Mouse (Mus musculus) left cerebral cortex, adult 9 months (tissue): ENCODE data around the gene Iqsec1.

Source experiments
- DNase-seq, 2 experiments: peaks; one replicate each; pipeline ENCODE4 v3.0.0; 2022; ENCODE audit warnings: low spot score in 2 of 2

The Iqsec1 gene

DNA sequence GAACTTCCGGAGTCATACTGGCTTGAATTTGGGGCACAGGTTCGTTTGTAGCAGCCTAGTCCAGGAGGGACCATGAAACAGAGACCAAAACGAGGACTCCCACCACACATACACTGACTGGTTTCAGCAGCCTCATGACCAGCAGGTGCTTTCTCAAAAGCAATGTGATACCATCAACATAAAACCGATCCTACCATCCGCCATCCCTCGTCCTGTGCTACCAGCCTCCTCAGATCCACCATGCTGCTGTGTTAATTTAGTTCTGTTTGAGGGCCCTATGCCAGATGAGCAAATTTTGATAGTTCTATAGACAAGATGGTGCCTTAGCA is 232.9 kb downstream of the Iqsec1 start:
- DNase-seq = no peak

- DNase-seq = no peak
Measured at GRCm38 (mm10) chr6:90754927-90755612, 233.4 kb downstream of the Iqsec1 start.

GRCm38 (mm10) chr6:90754093-90754492 is 234.4 kb downstream of the Iqsec1 start:
- DNase-seq = no peak

GRCm38 (mm10) chr6:90753656-90754055 is 234.8 kb downstream of the Iqsec1 start:
- DNase-seq = no peak

DNA sequence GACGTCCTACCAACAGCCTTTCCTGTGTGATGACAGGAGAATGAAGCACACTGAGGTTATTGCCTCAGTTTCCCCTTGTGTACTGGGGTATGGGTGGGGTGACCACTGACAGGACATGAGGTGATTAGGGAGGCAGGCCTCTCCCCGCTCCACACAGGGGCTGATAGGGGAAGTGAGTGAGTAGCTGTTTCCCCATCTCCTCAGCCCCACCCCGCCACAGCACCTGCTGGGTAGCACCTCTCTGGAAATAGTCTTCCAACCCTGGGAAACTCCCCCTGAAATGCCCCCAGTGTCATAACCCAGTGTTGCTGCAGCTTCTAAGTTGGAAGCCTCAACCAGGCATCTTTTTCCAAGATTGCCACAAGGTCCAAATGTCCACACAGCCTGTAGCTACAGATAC is 236.9 kb downstream of the Iqsec1 start:
- DNase-seq = no peak

DNA sequence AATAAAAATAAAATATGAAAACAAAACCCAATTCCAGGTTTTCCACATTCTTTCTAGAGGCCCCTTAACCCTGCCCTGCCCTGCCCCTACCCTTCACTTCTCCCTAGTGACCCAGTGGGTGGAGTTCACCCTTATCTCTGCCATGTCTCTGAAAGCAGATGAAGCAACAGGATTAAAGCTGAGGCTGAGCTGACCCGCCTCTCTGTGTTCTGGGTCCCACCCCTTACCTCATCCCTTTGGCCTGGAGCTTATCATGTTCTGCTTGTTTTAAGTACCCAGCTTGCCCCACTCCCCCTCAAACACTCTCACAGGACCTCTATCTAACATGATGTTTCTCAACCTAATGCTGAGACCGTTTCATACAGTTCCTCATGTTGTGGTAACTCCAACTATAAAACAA is 238.4 kb downstream of the Iqsec1 start:
- DNase-seq = no peak

- DNase-seq = no peak
Measured at GRCm38 (mm10) chr6:90749414-90749937, 239.0 kb downstream of the Iqsec1 start.

DNA sequence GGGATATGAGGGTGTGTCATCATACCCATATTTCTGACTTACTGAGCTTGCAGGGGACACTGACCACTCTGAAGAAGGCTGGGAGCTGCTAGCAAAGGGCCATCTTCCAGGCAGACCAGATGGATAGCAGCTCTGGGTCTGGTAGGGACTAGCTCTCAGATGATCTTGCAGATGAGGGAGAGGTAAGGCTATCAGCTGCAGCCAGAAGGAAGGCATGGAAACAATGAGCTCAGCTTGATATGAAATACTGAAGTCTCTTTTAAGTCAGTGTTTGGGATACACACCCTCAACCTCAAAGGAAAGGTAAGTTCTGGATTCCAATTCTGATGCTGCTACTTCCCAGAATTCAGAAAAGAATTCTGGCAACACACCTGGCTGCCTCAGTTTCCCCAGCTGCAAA is 239.5 kb downstream of the Iqsec1 start:
- DNase-seq = no peak

DNA sequence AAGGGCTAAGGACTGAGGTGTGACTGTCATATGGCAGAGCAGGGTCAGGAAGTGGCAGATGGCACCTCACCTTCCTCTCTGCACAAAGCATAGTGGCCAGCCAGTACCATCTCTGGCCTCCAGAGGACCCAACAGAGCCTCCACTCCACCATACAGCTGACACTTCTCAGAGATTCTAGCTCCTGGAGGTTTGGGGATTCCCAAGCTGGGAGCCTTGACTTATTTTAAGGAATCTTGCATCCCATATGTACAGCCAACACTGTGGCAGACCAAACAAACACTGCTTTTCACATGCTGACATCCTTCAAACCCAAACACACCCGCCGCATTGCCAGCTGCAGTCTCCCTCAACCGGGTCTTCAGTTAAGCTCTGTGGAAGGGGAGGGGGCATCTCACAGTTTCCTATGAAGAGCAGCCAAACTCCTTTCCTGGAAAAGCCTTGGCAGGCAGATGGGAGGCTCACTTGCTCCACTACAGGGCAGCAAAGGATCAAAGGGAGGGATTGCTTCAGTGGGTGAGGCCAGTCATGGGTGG is 242.1 kb downstream of the Iqsec1 start:
- no peak for DNase-seq

DNA sequence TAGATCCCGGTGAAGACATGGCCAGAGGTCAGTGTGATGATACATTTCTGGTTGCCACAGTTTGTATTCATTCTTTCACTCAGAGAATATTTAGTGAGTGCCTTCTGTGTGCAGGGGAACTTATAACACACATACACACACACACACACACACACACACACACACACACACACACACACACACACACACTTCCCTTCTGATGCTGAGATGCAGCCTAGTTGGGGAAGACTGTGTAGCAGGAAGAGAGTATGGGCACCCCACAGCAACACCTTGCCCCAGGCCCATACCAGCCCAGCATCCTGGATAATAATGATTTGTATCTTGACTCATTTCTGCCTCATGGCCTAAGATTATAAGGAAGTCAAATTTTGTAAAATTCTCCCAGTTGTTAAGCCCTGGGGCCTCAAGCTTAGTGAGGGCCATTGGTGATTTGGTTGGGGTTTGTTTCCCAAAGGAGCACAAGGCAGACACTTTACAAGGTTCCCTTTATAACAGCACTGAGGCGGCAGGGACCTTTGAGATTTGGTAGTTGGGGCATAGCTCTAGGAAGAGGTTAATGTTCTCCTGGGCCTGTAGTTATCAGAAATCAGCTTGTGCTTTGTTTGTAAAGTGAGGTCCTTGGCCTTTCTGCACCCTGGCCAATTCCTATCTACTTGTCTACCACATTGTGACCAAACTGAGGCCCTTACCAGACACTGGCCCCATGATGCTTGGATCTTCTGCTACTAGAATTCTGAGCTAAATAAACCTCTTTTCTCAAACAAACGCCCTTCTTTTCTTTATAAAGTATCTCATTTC is 242.9 kb downstream of the Iqsec1 start:
- DNase-seq = no peak

- DNase-seq = no peak
Measured at GRCm38 (mm10) chr6:90742453-90742852, 246.0 kb downstream of the Iqsec1 start.

- no peak for DNase-seq
Measured at GRCm38 (mm10) chr6:90741717-90742116, 246.8 kb downstream of the Iqsec1 start.

GRCm38 (mm10) chr6:90741056-90741420 is 247.4 kb downstream of the Iqsec1 start:
- no peak for DNase-seq

GRCm38 (mm10) chr6:90740348-90741055 is 248.0 kb downstream of the Iqsec1 start:
- no peak for DNase-seq

- DNase-seq = peak; percentile 50 to 88
Measured at GRCm38 (mm10) chr6:90737376-90737775, 251.1 kb downstream of the Iqsec1 start.

DNA sequence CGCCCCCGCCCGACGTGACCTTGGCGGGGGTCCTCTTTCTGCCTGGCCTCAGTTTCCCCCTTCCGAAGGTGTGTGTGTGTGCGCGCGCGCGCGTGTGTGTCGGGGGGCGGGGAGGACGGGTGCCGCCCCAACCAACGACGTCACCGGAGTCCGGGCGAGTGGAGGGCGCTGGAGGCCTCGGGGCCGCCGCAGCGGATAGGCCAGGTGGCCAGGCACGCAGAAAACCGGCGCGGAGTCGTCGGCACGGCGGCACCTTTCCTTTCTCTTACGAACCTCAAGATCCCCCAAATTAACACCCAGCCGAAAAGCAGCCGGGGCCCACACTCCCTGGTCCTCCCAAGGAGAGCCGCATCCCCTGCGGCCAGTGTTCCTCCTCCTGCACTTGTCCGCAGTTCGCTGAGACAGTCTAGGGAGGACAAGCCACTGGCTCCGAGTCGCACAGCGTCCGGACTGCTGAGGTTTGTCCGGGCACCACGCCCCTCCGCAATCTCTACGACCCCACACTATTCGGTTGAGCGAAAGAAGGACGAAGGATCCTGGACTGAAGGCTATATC is 251.7 kb downstream of the Iqsec1 start:
- peak in 1 of 2 experiments; percentile 35 for DNase-seq

DNA sequence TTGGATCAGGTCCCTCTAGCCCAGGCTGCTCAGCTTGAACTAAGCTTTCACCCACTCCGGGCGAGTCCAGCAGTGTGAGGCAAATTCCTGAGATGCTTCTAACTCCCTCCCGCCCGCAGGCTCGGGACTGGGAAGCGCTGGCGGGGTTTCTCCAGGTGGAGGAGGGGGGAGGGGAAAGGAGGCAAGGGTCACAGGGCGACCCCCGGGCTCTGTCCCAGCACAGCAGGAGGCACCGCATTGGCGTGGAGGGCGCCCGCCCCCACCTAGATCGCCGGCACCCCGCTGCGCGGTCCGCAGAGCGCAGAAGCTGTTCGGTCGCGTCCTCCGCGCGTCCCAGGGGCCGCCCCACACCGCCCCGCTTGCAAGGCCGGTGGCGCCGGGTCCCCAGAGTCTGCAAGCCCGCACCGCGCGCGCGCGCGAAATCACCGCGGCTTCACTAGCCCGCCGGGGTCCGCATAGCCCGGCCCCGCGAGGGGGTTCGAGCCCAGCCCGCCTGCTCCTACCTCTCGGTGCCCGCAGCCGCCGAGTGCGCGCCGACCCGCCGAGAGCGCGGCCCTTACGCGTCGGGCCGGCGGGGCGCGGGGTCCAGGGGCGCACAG is 252.3 kb downstream of the Iqsec1 start:
- DNase-seq = peak in 1 of 2 experiments; percentile 20

DNA sequence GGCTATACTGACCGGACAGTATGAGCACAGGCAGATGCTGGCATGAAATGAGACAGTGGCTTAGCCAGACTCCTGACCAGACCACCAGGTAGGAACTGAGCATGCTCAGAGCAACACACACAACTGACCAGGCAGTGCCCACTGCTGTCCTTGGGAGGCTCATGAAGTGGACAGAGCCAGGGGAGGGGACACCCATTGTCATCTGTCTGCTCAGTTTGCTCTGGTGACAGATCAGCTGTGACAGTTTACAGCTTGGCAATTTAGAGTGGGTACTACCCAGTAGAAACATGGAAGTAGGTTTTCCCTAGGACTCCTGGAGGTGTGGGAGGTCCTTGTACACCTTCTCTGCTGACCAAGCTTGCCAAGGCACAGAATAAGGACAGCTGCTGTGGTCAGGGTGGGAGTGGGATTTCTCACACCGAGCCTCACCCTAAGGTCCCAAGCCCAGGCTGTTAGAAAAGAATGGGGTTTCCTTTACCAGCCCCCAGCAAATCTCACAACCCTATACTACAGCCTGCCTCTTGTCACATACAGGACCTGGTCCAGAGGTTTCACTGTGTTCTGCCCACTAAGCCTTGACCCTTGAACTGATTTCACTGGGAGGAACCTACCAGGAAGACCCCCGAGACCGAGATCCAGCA is 253.0 kb downstream of the Iqsec1 start:
- no peak for DNase-seq

DNA sequence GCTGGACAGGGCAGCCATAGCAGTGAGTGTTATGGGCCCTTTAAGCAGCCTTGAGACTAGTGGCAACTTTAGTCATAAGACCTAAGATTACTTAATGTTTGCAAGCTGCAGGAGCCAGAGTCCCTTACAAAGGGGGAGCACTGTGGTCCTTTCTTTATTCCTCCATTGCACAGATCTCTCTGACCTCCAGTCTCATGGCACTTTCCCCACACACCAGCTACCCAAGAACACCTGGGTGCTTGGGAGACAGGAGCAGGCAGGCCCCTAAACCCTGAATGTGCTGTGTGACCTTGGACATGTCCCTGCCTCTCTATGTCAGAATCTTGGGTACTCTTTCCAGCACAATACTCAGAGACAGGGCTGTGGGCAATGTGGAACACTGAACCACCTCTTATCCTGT is 253.7 kb downstream of the Iqsec1 start:
- DNase-seq = no peak

GRCm38 (mm10) chr6:90731327-90731726 is 257.2 kb downstream of the Iqsec1 start:
- no peak for DNase-seq

DNA sequence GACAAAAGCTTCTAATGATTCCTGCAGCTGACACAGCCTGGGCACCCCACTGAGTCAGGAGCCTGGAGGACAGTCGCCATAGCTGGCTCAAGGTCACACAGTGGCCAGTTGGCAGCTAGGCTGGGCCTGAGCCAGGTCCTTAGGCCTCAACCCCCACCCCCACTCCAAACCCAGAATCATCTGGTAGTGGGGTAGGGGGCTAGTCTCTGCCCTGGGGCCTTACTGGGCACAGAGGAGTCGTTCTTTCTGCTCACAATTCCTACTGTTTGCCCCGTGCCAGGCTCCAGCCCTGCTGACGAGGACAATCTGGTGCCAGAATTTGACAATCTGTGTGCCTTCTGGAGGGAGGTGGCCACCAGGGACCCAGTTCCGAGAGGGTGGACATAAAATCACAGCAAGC is 258.7 kb downstream of the Iqsec1 start:
- DNase-seq = peak; percentile 32 to 36
